Mouse (Mus musculus) sigmoid colon, adult 10 weeks (tissue): ENCODE data around the gene Clip4. TPM values are rescaled to one million over a fixed set of nuclear protein-coding genes. Genes with fewer than 3 reads are reported as not detected.

Source experiments
- polyA plus RNA-seq: library from polyadenylated mRNA; stranded (reverse); fragments of 350-450 nt; fragmentation: Illumina TruSeq; extraction: RNeasy Lipid Tissue Mini Kit (QIAGEN cat#74804); gene quantifications from one replicate; pipeline ENCODE4 v1.2.3, GENCODE M21; 2014; ENCODE audit warnings: low read depth, low replicate concordance

The Clip4 gene
- polyA plus RNA-seq: 17.3 TPM

DNA sequence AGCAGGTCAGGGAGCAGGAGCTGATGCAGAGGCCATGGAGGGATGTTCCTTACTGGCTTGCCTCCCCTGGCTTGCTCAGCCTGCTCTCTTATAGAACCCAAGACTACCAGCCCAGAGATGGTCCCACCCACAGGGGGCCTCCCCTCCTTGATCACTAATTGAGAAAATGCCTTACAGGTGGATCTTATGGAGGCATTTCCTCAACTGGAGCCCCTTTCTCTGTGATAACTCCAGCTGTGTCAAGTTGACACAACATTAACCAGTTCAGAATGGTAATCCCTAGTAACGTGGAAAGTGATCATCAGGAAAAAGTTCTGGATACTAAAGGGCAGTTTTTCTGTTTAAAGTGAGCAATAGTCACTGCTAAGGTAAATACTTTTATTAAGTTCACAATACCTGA is at the start of gene Clip4:
TSS of gene Clip4 (plus strand) at position 301 of the 400 bp plus-strand sequence.

DNA sequence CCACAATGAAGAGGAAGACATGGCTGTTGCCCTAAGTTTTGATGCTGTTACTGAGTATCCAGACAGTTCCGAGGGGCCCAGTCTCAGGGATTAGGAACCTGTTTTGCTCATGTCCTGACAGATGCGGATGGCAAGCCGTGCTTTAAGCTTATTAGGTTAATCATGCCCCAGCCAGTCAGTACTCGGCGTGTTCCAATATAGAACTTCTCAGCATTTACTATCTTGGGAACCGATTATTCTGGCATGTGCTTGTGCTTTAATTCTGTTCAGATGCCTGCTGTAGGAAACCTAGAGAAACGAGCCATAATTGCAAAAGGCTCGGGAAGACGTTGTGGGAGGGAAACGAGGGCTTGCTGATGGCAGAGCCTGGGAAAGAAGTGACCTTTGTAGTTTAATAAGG is 15.4 kb upstream of the Clip4 start, which contains the start of gene Pcare:
TSS of gene Pcare (minus strand) at position 64 of the 400 bp plus-strand sequence.

Other genes starting within 250 kb of the Clip4 start
- gene Ndc80, start 241.6 kb upstream of the Clip4 start, polyA plus RNA-seq: 16.3 TPM
- 0.44 TPM for gene Spdya, start 216.4 kb upstream of the Clip4 start, polyA plus RNA-seq
- gene Wdr43, start 152.6 kb upstream of the Clip4 start, polyA plus RNA-seq: 92.1 TPM
- gene Togaram2, start 95.2 kb upstream of the Clip4 start, polyA plus RNA-seq: not detected
- gene Pcare, start 15.6 kb upstream of the Clip4 start, polyA plus RNA-seq: not detected